Mouse (Mus musculus): ENCODE results near the gene Hnf1b.

Gene Hnf1b

GRCm38 (mm10) chr11:83897569-83897968, 47.7 kb downstream of the Hnf1b start:
- DNase-seq (ENCODE audit: low spot score): no peak

- no peak for DNase-seq (ENCODE audit: low spot score)
These were observed 52.9 kb downstream of the Hnf1b start for GRCm38 (mm10) chr11:83902812-83903211.

DNA sequence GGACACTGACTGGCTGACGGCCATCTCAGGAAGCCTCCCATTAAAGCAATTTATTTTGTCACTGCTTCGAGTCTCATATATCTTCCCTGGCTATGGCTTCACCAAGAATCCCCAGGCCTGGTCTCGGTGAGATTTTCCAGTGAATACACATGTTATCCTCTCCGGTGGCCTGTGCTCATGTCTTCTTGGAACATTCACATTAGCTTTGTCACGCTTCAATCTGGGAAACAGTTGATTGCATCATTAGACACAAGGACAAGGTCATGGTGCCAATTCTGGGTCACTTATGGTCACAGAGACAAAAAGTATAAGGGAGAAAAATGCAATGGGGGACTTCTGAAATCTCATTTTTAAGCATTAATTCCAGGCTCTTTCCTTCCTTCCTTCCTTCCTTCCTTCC, 55.9 kb downstream of the Hnf1b start:
- DNase-seq (ENCODE audit: low spot score): no peak

- no peak for DNase-seq (ENCODE audit: low spot score)
These were observed 58.5 kb downstream of the Hnf1b start for GRCm38 (mm10) chr11:83908376-83908775.

DNA sequence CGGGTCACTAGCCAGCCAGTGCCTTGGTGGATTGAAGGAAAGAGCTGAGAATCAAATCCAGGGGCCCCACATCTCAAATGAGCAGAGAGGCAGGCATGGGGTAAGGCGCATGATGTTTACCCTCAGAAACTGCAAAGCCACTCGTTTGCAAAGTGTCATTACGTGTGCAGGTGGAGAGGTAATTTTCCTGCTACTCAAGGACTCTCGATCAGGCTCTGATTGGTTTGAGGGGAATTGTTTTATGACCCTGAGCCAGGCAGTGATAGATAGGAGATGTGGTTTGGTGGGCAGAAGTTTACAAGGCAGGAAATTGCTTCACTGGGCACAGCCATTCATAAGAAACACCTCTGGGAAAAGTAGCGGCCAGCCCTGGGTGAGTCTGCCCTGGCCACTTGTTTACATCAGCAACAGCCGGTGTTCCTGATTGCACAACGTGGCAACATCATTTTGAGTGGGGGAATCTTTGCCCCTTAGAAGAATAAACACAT, 64.0 kb downstream of the Hnf1b start:
- no peak for DNase-seq (ENCODE audit: low spot score)

DNA sequence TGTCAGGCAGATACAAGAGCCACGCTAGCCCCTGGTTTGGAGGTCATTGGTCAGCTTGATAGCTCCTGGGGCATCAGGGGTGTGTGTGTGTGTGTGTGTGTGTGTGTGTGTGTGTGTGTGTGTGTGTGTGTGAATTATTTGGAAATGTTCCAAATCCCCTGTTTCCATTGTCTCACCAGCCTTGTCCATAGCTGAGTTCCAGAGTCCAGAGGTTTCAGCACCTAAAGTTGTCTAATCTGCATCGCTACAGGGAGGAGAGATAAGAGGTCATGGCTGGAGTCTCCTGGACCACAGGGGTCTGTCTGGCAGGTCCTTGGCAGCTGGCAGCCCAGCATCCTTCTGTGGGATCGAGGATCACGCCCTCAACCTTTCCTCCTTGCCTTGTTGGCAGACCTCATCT, 64.6 kb downstream of the Hnf1b start:
- no peak for DNase-seq (ENCODE audit: low spot score)

DNA sequence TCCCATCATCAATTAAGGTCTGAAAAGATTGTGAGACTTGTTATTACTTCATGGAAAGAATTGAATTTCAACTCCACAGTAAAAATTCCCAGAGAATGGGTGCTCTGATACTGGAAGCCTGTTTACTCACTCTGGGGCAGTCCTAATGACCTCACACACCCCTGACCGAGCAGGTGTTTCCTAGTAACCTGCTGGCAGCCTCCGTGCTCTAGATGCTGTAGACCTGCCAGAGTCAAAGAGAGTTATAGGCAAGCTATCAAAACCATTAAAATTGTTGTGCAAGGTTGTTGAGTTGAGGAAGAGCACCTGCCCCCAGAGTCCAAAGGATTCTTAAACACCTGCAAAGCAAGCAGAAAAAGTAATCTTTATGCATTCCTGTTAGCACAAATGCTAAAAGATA, 72.7 kb downstream of the Hnf1b start:
- DNase-seq (ENCODE audit: low spot score): no peak

DNA sequence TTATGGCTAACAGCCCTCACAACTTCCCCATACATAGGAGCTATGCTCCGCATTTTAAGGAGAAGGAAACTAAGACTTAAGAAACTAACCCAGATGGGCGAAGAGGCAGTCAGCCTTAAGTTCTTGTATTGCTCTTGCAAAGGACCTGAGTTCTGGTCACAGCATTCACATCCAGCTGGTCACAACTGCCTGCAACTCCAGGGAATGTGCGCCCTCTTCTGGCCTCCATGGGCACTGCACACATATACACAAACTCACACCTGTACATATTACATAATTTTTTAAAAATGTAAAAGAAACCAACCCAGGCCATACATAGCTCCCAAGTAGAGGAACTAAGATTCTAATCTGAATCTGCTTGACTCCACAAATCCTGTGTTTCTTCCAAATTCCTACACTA, 77.2 kb downstream of the Hnf1b start:
- peak; percentile 29 for DNase-seq (ENCODE audit: low spot score)

DNA sequence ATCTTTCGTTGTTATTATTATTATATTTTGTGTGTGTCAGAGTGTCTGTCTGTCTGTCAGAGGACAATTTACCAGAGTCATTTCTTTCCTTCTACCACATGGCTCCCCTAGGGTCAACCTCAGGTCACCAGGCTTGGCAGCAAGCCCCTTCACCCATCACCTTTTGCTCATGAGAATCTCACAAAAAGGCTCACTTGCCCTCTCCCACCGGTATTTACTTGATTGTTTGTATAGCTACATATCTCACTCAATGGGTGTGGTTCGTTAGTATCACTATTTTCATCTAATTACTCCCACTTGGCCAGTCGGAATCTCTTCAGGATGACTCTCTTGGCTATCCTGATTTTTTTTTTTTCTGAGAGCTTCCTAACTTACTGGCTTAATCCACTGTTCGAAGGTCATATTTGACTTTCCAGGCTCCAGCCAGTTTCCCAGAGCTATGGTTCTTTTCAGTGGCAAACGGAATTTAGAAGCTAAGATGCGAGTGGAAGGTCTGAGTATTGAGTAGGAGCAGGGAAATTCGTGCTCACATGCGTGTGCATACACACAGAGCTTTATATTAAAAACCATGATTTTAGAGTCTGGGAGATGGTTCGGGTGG, 82.7 kb downstream of the Hnf1b start:
- no peak for DNase-seq (ENCODE audit: low spot score)

GRCm38 (mm10) chr11:83933376-83933775, 83.5 kb downstream of the Hnf1b start:
- DNase-seq (ENCODE audit: low spot score): no peak

DNA sequence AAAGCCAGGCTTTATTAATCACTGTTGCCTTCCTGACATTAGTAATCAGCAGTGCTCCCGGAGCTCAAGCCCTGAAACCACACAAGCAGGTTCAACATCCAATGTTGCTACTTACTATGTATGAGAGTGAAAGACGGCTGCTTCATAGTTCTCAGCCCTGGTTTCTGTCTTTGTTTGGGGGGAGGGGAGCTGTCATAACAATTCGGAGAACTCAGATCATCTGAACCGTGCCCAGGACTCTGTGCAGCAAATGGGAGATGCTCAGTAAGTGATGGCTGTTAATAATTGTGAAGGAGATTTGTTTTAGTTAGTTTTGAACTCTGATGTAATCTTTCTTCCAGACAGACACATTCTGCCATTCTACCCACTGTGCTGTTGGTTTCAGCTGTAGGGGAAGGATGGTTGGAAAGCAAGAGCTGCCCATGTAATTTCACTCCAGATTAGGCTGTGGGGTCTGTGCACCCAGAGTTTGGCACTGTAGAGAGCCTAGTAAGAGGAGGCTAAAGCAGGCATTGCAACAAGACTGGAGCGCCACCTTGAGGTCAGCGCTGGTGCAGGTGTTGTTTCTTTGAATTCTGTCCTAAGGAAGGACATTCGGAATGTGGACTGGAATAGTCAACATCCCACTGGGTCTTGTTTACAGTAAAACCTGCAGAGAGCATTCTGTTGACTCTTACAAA, 86.3 kb downstream of the Hnf1b start:
- peak; percentile 50 for DNase-seq (ENCODE audit: low spot score)

- DNase-seq (ENCODE audit: low spot score): no peak
These were observed 88.7 kb downstream of the Hnf1b start for GRCm38 (mm10) chr11:83938556-83938955.

DNA sequence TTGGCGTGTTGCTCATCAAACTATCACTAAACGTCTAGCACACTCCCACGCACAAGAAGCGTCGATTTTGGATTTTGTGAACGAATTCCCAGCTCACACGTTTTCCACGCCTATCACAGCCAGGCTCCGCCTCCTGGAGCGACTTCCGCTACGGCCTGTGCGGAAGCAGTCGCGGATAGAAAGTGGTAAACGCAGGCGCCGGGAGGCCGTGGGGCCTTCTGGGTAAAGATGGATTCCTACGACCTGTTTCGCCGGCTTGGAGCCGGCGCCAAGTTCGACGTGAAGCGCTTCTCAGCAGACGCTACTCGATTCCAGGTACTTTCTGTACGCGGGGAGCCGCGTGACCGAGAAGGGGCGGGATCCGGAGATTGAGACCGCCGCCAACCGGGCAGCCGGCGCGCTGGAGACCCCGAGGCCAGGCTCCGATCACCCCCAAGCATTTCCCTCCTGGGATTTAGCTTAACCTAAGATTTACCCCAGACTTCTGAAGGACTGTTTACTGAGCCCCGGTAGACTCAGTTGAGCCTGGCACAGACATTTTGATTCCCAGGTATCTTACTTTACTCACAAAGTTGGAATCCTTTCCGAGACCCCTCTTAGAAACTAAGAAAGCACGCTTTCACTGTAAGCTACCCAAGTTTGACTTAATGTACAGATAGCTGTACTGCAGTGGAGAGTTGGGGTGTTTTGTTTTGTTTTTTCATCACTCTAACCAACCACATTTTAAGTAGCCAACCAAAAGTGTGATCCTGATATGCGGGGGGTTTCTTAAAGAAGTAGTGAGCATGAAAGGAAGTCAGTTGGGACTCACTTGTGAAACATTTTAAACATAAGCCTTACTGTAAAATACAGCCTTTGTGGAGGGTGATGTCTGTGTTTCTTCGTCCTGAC, 92.3 kb downstream of the Hnf1b start, which contains the start of gene Ddx52:
Gene Ddx52, plus strand, starts transcription at position 113 of the 891 bp plus-strand sequence.
- DNase-seq (ENCODE audit: low spot score): peak; percentile 87

Measured in c-Kit-positive CD71-positive TER-119-positive erythroid progenitor cells, embryonic 14.5 days (primary cell).